Mouse (Mus musculus) G1E (cell line): ENCODE measurements around the gene St8sia1.

Experiments used
- CTCF ChIP-seq: IDR thresholded peaks from 2 replicates; pipeline ENCODE4 v1.5.1; 2012; ENCODE audit warnings: low read depth, low read length, inconsistent platforms, mixed read lengths
- GATA1 ChIP-seq: IDR thresholded peaks from 2 replicates; pipeline ENCODE4 v1.6.1; 2012; ENCODE audit warnings: borderline replicate concordance, low read length, inconsistent platforms, mixed read lengths

DNA sequence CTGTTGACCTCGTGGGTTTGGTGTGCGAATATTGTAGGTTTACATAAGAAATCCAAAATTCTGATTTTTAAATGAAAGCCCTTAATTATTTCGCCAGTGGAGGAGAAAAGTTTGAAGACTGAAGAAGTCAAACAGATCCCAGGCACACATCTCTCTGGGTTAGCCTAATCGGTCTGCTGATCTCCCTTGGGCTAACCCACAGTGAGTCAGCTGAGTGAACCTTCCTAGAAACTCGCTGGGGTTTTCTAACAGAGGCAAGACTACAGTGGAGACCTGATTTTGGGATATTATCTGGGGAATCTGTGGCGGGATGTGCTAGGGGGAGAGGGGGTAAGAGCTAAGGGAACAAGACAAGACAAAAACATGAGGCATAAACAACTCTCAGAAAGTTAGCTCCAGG lies 154.0 kb downstream of the St8sia1 start:
- TF ChIP-seq CTCF, result no peak
- no peak for TF ChIP-seq GATA1
